Mouse (Mus musculus): ENCODE measurements around the gene Barhl2. TPM values are rescaled to one million over a fixed set of nuclear protein-coding genes. Genes with fewer than 3 reads are reported as not detected.

Barhl2 gene
- not detected in 2 replicates for total RNA-seq (2021)
- long read RNA-seq: 0 reads

DNA sequence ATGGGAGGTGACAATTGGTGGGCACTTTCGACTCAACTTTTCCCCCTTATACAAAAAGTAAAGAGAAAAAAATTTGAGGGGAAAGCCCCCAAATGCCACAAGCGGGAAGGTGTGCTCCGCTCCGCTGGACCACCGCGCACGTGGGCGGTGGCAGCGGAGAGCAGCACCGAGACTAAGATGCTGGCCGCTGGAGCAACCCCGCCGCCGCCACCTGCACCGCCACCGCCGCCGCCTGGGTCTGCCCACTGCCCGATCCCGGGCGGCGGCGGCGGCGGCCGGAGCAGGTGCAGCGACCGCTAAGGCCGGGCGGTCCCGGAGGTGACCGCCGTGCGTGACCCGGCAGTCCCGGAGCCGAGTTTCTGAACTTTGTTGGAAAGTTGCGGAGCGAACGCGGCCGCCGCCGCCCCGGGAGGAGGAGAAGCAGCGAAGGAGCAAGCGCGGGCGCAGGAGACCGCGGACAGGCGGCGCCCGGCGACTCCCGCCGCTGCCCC, at the start of gene Barhl2:
TSS of gene Barhl2 (minus strand) at position 181 of the 491 bp plus-strand sequence.
- DNase-seq: no peak

DNA sequence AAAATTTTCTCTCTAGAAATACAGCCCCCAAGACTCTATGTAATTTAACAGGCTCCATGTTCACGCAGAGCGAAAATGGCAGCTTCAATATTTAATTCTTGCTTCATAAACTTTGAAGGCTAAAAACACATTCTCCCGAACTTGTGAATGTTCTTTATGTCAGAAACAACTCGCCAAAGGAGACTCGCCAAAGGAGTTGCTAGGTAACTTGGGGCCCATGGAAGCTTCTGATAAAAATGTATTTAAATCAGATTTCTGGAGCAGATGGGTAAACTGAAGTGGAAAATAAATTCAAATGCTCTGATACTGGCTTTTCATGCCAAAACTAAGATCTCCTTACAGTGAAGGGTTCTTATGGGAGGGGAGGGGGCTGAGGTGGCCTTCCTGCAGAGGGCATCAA, 48.1 kb upstream of the Barhl2 start:
- DNase-seq: no peak

DNA sequence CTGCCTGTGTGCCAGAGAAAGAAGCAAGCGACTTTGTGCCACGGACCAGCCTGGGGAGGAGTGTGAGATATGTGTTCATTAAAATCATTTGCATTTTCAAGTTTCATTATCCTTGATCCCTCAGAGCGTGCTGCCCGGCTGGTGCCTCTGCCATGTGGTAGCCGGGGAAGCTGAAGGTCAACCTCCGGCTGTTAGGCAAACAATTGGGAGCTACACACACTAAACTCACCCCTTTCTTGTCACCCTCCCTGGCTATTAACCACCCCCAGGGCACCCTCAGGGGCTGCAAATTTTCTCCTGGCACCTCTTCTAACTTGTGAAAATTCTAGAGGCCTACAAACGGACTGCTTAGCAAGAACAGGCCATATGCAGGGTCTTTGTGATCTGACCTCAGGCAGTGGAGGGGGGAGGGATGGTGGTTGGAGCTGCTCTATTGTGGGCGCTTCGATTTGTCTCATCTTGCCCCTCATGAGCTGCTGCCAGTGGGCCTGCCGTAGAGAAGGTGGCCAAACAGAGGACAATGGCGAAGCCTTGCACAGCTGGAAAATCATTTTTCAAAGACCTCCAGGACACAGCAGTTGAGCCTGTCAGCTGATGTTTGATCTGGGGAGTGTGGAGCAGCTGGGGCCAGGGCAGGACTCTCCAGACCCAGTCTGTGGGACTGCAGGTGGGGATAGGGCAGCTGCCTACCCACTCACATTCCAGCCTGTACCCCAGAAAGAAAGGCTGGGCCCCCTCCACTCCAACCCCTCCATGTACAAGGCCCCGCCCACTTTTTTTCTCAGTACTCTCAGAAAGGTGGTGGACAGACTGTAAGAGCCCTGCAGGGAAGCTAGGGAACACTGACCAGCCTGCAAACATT, 44.9 kb upstream of the Barhl2 start:
- no peak for DNase-seq

DNA sequence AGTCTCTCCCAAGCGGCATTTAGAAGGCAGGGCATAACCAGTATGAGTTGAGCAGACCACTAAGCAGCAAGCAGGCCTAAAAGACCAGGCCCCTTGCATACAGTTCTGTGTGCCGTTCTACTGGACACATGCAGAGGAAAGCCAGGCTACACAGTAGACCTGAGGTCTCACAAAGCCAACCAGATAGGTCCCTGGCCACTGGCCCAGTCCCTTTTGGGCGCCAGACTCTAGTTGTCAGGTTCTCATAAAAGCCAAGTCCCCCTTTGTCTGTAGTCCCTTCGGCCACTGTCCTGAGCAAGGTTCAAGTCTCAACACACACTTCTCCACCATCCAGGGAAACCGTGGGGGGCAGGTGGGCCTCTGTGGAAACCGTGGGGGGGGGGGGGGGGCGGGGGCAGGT, 44.3 kb upstream of the Barhl2 start:
- no peak for DNase-seq

DNA sequence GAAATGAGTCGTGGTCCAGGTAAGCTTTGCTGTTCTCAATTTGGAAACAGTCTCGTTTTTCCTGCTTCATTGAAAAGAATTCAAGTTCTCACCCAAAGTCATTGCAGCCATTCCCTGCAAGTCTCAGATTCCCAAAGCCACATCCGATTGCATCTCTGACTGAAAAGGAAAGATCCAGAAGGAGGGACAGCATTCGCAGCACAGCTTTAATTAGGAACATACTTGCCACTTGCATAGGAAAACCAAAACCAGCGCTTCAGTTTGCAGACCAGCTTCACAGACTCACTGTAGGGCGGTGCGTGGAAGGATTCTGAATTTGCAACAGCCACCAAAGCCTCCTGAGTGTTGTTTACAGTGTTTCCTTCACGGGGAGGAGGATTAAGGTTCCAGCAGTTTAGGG, 33.8 kb upstream of the Barhl2 start:
- DNase-seq: no peak

DNA sequence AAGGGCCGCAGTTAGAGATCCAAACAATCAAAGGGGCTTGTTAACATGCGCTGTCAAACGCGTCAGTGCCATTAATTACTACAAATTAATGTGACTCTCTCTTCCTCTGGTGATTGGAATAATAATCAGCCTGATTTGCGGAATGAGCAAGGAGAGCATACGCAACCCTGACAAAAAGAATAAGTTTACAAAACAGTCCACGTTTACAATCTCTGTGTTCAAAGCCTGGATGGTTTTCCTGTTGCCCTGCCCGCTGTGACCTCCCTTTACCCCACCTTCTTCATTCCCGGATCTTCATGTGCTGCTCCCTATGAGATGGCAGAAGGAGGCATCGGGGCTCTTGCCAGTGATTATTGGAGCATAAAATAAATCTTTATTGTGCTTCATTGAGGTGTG, 14.1 kb upstream of the Barhl2 start:
- no peak for DNase-seq

DNA sequence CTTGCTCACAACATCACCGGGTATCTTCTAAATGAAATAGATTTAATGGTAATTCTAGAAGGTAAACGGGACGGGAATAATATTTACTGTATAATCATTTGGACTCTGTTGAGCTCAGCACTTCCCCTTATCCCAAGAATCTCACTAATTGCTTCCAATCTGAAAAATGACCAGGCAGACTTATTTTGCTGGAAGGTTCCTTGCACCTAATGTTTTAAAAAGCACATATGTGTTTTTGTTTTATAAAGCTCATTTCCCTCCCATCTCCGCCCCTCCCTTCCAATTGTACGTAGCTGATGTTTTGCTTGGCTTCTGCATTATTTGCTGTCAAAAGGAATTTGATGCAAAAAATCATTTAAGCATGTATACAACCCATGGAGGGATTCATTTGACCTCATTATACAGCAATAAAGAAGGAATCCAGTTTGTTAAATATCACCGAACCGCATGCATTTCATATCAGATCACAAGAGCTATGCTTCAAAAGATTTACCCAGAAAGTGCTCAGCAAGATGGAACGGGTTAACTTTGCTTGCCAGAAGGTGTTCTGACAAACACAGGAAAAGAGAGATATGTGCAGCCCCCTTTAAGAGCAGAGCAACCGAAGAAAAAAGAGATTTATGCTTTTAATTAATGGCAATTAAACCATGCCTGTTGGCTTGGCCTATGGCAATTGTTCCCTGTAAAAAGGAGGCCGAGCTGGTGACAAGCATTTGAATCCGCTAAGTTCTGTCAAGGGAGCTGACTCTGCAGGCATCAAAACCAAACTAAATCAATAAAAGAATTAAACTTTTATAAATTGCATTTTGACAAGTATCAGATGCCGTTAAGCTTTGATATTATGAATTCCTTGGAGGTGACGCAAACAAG, 13.5 kb upstream of the Barhl2 start:
- no peak for DNase-seq

DNA sequence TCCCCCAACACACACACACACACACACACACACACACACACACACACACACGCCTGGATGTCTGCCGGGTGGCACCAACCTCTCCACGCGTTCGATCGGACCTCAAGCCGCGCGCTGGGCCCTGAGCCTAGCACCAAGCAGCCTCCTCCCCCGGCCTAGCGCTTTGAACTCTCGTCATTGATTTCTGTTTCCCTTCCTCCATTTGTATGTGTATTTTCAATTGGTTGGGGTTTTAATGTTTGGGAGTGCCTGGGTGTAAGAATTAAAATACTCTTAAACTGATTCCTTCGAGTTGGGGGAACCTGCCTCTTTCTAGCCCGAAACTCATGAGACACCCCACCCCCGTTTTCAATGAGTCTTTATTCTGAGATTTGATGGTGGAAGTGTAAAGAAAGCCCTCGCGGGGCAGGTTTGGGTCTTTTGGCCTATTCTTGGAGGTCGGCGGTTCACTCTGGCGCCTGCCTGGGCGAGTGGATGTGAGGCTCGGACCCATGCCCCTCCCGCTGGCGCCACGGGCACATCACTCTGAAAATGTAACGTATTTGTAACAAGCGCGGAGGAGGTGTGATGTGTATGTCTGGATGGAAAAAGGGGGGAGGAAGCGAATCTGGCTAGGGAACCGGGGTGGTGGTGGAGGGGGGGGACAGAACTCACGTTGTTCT, 7.3 kb upstream of the Barhl2 start:
- no peak for DNase-seq

DNA sequence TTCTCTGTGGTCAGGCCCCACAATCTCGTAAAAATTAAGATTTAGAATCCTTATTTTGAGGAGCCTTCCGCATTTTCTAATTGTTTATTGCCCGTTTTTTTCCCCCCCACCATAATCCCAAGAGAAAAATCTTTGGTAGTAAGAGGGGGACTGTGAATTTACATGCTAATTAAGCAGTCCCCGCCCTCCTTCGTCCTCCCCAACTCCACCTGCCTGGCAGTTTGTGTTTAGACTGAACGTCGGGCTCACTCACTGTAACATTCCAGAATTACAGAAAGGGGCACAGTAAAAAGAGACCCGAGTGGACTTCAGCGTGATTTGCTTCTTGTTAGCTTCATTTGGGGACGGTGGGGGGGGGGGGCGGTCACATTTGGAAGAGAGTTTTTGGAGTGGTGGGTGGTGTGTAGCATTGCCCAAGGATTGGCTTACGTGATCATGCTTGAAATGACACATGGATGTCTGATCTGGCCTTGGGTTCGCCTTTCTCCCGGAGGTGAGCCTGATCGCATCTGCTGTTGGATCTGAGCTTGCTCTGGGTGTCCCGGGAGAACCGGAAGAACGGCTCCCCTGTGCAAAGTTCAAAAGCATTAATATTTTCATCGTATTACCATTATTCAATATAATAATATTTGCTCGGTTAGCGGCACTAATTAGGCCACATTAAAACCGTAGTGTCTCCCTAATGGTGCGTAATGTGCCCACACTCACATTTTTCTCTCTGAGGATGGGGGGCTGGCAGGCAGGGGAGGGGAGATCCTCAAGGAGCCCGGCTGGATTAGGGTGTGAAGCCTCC, 6.6 kb upstream of the Barhl2 start:
- DNase-seq: no peak

DNA sequence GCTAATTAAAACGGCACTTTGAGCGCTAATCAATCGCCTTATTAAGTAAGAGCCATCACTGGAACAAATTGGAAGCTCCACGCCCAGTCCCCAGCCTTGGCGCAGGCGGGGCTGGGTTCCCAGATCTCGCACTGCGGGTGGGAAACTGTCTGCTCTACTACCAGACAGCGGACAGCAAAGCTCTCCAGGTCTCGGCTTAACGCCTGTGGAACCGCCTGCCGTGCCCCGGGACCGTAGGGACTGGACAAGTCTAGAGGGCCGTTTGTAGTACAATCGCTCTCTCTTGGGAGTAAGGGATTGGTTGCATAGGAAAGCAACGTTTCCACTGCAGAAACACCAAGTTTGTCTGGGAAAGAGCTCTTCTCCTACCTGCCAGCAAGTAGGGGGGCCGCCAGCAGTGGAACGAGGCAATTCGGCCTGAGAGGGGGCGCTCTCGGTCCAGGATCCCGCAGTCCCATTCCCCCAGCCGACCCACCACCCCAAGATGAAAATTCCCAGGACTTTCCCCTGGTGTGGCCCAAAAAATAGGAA, 5.8 kb upstream of the Barhl2 start:
- DNase-seq: no peak

DNA sequence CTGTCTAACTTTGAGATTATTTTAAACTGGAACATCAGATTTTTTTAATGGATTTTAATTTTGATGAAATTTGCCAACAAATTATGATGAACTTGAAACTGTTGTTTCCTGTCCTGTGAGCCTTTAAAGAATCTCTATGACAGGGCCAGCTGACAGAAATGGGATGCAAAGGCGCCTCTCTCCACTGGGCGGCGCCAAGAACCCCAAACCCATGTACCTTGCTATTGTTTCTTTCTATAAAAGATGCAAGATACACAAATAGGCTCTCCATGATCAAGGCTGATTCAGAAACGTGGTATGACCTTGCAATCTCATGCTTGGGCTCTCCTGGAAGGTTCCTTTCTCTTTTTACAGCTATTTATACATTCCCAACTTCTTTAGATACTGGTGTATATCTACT, 3.9 kb upstream of the Barhl2 start:
- DNase-seq: peak; percentile 38

DNA sequence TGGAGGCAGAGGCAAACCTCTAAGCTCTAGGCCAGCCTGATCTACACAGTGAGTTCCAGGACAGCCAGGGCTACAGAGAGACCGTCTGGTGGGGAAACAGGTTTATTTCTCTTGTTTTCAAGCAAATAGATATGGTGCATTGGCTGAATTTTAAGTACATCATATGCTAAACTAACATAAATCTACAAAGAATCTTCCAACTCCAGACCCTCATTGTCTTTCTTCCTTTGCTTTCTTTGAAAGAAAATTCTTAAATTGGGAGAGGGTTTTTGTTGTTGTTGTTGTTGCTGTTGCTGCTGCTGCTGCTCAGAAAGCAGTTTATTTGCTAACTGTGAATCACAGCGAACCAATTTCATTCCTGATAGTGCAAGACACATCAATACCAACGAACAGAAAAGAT, 3.5 kb upstream of the Barhl2 start:
- DNase-seq: no peak

DNA sequence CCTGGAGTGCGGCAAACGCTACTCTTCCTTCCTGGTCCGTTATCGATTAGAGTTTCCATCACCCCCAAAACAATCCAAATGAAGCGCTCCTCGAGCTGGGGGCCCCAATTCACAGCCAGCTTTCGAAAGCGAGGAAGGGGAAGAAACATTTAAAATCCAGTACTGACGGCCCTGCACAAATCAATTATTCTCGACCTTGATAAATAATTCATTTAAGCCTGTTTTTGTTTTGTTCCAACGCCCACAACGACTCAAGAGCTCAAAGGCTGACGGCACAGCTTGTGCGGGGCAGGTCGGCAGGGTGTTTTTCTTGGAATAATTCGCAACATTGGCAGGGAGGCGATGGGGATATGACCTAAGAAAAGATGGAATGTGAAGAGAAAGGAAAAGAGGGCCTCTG, 2.6 kb upstream of the Barhl2 start:
- DNase-seq: no peak

DNA sequence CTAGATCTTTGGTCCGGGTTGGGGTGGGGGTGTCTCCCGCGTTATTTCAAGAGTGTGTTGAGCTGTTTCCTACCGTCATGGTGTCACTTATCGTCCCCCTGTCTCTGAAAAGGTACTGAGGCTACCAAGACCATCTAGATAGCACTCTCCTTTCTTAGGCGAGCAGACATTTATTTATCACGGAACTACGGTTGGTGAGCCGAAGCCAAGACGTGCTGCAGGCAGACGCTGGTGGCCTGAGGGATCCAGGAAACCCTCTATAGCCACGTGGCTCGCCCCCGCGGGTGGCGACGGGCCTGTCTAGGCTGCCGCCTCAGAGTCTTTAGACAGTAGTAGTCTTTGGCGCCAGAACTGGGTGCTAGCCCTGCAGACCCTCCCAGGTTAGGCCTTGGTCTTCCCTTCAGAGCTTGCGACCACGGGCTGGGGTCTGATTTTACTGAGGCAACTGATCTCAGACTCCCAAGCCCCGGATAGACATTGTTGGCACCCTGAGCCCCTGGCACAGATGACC, 2.1 kb upstream of the Barhl2 start:
- no peak for DNase-seq

DNA sequence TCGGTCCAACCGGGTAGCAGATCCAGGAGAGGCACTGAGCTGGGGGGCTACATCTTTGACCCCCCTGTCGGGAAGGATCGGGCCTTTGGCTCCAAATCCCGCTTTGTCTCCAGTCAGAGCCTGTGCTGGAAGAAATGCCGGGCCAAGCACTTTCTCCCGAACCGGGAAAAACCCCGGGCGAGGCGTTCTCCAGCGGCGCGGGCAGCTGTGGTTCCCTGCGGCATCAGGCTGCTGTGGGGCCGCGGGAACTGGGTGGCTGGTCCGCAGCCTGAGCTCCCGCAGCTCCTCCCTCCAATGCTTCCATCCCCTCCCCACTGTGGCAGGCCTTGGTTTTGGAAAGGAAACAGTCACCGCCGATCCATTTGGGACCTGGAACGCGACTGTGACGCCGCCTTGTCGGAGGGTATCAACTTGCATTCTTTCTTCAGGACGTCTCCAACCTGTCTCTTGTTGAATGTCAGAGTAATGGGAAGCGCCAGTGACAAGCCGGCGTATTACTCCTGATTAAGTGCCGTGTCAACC, 1.2 kb upstream of the Barhl2 start:
- DNase-seq: no peak

DNA sequence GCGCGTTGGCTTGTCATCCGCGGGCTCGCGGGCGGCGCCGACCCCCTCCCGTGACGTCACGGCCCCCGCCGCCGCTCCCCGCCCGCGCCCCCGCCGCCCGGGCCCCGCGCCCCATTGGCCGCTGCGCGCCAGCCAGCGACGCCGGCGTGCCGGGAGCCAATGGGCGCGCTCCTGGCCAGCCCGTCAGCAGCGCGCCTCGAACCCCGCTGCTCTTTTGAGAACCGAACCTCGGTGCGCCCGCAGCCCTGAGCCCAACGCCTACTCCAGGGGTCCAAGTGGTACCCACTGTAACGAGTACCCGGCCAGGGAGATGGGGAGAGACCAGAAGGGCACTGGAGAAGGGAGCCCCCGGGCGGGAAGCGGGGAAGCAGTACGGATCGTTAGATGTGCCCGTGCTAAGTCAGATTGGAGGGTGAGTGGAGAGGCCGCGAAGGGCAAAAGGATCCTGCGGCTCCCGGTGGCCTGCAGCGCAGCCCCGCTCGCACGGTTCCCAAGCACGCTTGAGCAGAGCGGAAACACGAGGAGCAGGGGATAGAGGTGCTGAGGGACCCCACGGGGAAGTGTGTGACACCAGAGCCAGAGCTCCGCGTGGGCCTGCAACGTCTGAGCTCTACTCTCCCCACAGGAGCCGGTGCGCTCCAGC, 632 bp upstream of the Barhl2 start:
- peak; percentile 47 for DNase-seq

DNA sequence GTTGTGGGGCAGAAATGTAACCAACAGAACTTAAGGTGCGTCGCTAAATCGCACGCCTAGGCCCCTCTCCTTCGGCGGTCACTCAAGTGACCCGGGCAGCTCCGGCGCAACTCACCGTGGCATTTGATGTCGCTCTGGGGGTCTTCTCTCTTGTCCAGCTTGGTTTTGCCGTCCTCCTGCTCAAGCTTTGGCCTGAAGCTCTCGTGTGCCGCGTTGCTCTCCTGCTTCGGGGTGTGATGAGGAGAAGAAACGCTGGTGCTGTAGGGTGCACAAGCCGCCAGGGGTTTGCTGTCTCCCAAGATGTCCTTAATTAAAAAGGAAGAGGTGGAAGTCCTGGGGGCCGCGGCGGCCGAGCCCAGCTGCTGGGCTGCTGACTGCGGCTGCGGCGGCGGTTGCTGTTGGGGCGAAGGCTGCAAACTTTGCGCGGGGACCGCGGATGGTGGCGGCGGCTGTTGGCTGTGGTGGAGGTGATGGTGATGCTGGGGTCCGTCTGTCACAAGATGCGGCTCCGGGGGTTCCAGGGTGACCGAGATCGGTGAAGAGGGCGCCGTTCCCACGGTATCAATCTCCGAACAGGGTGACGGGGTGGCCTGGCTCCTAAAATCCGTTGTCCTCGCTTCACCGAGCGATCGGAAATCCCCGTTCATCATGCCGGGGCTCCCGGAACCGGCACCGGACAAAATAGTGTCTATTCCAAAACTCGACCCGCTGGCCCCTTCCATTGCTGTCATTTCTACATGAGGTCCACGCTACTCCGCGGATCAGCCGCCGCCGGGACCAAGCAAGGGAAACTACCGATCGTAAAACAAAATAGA, 648 bp downstream of the Barhl2 start:
- no peak for DNase-seq

DNA sequence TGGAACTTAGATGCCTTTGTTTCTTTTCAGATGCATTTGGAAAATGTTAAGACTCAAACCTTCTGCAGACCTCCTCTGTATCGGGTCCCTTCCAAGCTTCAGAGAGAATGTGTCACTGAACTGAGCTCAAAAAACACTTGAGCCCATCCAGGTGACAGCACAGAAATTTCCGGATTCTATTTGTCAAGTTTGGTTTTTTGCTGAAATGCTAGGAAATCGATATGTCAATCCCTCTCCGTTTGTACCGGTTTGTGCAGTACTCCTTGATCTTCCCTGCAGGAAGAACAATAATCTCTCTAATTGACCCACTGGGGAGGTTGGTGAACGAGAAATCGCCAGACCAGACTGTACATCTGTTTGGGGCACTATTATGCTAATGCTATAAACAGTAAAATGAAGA, 2.0 kb downstream of the Barhl2 start:
- no peak for DNase-seq

DNA sequence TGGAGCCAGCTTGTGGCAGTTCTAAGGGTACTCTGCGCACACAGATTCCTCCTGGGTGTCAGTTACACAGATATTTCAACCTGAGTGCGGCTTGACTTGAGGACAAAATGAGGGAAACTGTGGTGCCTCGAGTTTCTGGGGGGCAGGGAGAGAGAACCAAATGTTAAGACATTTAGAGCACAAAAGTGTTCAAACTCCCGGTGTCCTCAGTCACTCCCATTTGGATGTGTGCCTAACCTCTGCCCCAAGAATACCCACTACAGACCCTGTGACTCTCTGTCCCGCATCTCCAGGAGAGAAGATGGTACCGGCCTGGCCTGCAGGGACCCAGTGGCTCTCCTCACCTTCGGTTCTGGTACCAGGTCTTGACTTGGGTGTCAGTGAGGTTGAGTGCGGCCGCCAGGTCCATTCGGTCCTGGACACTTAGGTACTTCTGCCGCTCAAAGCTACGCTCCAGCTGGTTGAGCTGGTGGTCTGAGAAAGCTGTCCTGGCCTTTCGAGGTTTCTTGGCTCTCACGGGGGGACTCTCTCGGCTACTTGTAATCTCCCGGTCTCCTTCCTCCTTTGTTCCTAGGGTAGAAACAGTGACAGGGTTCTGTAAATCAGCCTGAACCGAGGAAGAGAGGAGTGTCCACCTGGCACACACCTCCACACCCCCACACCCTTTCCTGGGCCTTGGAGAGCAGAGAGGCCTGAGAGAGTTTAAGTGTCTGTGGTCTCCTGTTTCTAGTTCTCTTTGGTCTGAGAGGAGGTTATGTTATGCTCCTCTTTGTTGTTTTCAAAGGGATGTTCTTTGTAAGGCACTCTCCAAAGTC, 2.7 kb downstream of the Barhl2 start:
- no peak for DNase-seq

All from adrenal gland, postnatal 25 days (tissue).